Mouse (Mus musculus) CD4-positive, CD25-positive, alpha-beta regulatory T cell, adult 4 months (primary cell): ENCODE measurements at regions not wholly inside any gene's neighbourhood (a gene's known extent, or its start where the extent isn't known, plus 50 kb on each side); places are given as distances from the start of the nearest gene placed in this dataset.
"Not testable (repeated sequence)": the region's sequence is repeated elsewhere in the genome, so short reads cannot be mapped to it uniquely, and the experiment has no call there.

Experiments used
- ATAC-seq: one replicate; pipeline ENCODE4 v1.8.0; 2017

DNA sequence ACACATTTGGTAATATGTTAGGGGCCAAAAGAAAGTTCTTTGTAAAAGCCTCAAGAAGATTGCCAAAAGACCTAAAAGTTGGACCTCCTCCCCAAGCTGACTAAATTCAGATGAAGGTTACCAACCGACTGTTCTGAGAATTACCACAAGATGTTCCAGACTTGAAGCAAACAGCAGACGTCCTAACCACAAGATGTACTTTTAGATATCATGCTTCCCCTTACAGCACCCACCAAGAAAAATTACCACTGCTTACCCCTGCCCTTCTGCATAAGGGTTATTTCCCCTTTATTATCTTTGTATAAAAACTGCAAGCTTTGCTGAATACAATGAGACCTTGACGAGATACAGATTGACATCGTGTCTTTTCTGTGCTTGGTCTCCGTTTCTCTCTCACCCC lies 121.6 kb upstream of the Cst10 start:
- peak; percentile 81 for ATAC-seq

DNA sequence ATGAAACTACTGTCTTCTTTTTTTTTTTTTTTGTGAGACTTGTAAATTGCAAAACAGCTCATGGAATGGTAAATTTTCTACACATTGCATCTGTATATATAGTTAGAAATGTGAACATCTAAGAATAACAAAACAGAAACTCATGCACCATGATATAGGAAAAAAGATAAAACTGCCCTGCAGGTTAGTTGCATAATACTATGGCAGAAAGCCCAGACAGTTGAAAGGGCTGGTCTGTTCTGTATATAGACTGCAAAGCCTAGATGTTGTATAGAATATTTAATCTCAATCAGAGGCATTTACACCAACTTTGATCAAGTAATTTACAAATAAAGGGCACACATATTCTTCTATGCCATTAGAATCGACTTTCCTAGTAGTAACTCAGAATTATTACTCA lies 120.7 kb upstream of the Cst10 start:
- ATAC-seq = no peak

GRCm38 (mm10) chr2:149296936-149297335 lies 107.9 kb upstream of the Cst10 start:
- not testable (repeated sequence) for ATAC-seq

GRCm38 (mm10) chr2:149305553-149305952 lies 99.3 kb upstream of the Cst10 start:
- ATAC-seq = no peak

GRCm38 (mm10) chr2:149350239-149350811 lies 54.5 kb upstream of the Cst10 start:
- peak; percentile 92 for ATAC-seq
